Mouse (Mus musculus) lung, postnatal 4 days (tissue): ENCODE measurements around the gene Aph1a.
"Not testable (repeated sequence)": the region's sequence is repeated elsewhere in the genome, so short reads cannot be mapped to it uniquely, and the experiment has no call there.

Experiments
- DNase-seq, 2 experiments: peaks; one replicate each; pipeline ENCODE4 v3.0.0; 2021

The Aph1a gene

DNA sequence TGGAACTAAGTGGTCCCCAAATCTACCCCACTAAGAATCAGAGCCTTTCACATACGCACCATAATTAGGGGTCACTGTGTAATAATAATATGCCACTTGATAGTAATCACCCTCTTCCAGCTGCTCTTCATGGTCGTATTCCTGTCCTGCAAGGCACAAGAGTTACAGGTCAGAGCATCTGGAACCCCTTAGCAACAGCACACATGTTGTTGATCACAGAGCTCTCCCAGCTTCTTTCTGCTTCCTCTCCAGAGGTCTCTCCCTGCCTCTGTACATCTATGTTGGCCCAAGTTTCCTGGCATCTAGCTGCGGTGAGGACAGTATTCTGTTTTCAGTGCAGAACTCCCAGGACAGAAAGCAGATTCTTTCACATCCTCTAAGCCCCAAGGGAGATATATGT lies 4.1 kb upstream of the Aph1a start:
- DNase-seq = no peak

DNA sequence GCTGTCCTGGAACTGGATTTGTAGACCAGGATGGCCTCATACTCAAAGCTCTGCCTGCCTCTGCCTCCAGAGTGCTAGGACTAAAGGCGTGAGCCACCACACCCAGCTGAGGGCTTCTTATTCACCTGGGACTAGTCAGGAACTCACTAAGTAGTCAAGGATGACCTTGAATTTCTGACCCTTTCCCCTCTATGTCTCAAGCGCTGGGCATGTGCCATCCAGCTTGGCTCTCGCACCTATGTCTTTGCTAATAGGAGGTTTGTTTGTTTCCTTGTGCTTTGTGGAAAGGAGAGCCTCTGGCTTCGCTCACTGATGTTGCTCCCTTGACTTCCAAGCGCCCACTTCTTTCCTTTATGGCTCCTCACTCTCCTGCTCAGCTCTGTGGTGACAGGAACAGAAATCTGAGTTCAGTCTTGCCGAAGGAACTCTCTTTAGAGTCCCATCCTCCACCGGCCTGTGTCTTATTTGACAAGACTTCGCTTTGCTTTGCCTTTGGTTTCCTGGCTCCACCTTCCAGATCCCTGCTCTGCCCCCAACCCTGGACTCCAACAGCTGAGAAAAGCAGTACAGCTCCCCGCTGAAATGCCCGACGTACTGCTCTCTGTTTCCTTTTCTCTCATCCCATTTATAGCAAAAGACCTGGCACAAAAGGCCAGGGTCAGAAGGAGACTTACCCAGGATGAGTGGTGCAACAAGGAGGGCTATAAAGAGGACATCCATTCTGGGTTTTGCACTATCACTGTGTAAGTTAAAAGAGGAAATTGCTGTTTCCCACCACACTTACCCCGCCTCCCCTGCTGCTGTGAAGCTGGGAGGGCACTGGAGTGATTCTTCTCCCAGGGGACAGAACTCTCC lies 2.3 kb upstream of the Aph1a start, which contains the start of gene BC028528:
Gene BC028528, minus strand, starts transcription at position 795 of the 855 bp plus-strand sequence.
- peak; percentile 75 to 80 for DNase-seq

DNA sequence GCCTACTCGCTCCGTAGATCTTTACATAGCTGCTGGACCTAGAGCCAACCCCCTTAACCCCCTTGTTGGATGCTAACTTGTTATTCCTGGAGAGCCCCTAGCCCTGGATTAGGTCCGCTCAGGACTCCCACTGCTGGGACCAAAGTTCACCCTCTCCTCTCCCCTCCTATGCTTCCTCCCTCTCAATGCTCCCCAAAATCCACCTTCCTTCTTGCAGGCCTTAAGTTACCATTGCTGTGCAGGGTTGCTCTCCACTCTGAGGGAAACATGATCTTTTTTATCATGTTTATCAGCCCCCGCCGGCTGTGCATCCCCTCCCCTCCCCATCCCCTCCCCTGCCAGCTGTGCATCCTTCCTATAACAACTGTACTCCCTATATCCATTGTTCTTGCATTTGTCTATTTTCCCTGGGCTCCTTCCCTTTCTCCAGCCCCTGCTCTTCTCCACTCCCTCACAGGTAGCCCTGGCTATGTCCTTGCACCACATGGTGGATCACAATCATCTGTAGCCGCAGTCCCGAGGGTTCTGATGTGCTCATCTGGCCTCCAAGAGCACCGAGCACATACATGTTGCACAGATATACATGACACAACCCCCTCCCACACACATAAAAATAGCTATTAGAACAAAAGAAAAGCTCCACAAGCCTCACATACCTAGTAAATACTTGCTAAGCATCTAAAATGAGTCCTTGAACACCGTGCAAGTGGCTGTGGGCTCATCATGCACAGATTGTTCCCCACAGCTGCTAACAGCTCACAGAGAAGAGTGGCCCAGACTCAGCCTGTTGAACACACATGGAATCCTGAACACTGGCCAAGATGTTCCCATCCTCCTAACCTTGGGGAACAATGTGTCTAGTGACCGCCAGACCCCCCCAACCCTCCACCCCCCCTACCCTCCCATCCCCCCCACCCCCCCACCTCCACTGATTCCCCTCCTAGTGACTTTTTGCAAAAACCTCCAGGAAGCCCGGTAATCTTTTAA lies 1.4 kb upstream of the Aph1a start:
- DNase-seq = peak in 1 of 2 experiments; percentile 49

DNA sequence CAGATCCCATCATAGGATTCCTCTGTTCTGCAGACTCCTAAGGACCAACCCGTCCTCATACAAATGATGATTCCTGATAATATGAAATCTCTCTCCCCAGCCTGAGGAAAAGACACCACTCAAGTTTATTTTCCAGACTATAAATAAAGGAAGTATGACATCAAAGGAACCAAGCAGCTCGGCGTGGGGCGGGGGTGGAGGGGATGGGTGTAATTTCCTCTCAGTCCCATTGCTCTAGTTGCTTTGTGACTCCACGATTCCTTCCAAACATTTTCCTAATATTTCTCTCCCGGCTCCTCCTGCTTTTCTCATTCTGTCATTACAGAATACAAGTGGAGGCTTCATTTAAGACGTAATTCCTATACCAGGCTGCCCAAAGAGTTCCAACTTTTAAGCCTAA lies 643 bp upstream of the Aph1a start:
- peak; percentile 69 to 73 for DNase-seq

DNA sequence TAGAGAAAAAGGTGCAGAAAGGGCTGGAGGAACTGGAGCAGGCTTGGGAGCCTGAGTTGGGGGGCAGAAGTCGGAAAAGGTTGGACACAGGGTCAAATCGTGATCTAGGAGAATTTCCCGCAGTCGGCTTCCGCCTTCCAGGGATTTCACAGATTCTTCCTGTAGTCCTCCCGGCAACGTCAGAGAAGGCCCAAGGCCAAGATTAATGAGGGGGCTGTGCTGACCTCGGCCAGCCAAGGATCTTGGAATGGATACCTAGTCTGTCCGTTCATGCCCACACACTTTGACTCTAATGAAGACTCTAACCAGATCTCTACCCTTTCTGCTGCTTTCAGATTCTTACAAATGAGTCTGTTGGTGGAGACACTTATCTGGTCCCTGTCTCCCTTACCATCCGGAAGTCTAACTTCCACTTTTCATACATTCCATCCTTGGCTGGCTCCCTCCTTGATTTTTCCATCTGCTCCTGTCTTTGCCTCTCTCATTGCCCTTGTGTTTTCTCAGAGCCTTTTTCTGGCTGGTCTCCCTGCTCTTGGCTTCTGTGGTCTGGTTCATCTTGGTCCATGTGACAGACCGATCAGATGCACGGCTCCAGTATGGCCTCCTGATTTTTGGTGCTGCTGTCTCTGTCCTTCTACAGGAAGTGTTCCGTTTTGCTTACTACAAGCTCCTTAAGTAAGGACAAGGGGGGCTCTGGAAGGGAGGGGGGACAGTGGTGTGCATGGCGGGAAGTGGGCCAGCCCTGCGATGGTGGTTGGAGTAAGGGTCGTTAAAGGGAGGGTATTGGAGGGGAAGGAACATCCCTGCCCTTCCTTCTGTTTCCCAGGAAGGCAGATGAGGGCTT lies 770 bp downstream of the Aph1a start:
- DNase-seq = peak; percentile 77 to 80

DNA sequence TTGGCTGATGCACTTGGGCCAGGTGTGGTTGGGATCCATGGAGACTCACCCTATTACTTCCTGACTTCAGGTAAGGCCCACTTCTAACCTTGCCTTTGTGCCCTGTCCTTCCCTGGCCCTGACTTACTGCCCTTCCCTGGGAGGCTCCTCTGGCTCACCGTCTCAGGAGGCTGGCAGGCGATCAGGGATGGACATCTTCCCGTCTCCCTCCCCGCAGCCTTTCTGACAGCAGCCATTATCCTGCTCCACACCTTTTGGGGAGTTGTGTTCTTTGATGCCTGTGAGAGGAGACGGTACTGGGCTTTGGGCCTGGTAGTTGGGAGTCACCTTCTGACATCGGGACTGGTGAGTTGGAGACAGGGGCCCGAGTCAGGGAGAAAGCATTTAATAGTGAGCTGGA lies 1.7 kb downstream of the Aph1a start:
- not testable (repeated sequence) for DNase-seq

DNA sequence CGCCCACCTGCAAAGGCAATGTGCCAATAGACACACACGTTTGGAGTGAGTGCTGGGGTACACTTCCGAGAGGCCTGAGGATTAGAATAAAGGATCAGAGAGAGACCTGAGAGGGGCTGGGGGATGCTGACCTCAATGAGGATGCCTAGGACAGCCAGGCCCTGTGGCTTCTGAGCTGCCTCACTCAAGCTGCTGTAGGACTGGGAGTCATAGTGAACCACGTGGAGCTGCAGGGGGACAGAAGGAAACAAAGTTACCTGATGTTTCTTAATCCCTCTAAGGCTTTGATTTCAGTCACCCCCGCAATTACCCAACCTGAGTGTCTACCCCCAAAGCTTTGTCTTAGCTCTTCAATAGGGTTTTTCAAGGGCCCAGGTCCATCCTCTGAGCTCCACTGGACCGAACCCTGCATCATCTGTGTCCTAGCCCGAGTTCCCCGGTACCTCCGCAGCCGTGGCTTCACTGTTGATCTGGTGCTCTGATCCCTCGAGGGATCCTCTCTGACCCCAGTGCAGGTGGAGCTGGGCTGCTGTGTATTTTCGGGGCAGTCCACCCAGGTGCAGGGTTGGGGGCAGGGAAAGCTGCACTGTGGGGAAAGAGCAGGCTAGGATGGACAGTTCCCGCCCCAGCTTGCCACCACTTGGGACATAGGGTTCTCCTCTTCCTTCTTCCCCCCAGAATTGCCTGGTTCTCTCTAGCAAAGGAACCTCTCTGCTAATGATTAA lies 6.2 kb downstream of the Aph1a start:
- DNase-seq = no peak

DNA sequence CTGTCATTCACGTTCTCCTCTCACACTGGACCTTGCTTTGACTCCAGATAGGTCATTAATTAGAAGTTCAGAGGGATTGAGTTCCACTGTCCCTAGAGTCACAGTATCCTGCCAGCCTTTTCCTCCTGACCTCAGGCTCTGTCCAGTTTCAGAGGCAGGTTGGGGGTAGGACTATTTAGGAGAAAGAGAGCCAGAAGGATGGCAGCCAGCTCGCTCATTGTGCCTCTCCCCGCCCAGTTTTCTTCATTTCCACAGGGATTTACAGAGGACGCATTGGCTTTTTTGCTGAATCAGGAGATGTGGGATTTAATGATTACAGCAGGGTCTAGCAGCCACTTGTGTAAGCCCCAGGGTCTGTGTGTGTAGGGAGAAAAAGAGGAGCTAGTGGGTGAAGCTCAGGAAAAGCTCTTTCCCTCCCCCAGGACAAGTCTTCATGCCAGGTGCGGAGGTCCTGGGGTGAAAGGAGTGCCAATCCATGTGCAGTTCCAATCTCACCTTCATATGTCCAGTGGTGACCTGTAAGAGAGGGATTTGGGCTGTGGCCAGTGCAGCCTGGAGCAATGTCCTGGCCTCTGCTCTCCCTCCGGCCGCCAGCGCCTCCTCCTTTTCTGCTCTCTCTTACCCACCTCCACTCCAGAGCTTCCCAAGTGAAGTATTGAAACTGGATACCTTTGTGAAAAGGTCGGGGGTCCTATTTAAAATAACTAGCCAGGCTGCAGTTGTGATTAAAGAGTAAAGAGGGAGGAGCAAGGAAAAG lies 8.0 kb downstream of the Aph1a start:
- DNase-seq = no peak

DNA sequence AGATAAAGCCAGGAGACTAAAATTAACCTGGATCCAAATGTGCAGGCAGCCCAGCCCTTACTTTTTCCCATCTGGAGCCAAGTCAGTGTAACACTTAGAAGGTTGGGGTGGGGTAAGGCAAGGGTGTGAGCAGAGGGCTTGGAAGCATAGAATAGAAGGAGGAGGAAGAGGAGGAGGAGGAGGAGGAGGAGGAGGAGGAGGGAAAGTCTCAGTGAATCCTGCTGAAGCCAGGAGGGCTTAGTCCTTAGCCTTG lies 8.5 kb downstream of the Aph1a start:
- DNase-seq = no peak

DNA sequence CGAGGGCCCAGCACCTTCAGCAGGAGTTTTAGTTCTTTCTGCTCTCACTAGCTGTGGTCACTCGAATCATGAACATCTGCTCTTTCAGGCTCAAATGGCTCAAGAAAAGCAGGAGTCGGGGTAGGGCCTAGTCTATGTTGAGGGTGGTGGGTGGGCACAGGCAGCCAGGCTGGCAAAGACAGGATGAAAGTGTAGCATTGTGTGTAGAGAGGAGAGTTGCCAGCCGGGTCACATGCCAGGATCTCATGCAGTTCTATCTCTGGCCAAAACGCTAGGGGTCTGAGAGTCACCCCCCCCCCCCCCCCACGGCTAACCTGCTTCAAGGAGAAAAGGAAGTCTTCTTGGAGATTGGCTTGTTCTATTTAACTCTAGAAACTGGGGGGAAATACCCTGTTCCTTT lies 8.9 kb downstream of the Aph1a start:
- no peak for DNase-seq

DNA sequence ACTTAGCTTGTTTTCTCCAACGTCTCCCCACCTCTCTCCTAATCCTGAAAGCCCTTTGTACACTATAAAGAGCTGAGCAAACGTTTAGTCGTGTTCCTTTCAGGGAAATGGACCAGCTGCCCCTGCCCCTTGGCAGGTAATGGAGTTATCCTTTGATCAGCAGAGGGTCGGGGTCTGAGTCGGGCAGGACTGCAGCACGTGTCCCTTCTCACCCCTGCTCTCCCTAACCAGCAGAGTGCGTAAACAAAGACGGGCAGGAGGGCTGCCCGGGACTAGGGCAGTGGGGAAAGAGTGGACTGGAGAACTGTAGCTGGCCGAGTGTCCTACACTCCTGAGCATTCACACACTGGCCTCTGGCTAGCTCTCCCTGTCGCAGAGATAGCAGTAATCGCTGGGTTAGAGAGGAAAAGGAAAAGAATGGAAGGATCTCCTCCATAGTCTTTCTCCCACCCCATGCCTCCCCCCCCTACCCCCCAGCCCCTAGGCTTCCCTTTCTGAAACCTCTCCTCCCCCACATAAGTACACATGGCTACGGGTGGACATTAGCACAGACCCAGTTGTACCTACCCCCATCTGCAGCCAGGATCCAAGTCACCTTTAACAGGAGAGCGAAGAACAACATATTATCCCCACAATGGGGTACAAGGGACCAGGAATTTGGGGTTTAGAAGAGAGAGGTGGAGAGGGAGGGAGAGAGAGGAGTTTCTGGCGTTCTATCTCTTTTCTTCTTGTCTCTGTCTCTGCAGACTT lies 10.2 kb downstream of the Aph1a start:
- no peak for DNase-seq

DNA sequence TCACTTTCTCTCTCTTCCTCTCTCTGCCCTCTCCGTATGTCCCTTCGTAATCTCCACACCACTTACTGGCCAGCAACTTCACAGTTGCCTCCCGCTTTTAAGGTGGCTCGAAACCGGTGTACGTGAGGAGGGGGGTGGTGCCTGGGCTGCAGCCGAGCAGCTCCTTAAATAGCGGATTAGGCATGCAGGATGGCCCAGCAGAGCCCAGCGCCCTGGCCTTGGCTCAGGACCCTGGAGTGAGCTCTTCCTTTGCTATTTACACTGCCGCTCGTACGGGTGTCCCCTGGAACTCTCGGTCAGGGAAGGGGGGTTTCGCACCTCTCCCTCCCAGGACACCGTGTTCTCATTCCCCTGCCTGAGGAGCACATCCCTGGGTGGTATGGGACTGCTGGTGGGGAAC lies 10.8 kb downstream of the Aph1a start, which contains the start of gene Car14:
Gene Car14, minus strand, starts transcription at position 124 of the 400 bp plus-strand sequence.
- no peak for DNase-seq

DNA sequence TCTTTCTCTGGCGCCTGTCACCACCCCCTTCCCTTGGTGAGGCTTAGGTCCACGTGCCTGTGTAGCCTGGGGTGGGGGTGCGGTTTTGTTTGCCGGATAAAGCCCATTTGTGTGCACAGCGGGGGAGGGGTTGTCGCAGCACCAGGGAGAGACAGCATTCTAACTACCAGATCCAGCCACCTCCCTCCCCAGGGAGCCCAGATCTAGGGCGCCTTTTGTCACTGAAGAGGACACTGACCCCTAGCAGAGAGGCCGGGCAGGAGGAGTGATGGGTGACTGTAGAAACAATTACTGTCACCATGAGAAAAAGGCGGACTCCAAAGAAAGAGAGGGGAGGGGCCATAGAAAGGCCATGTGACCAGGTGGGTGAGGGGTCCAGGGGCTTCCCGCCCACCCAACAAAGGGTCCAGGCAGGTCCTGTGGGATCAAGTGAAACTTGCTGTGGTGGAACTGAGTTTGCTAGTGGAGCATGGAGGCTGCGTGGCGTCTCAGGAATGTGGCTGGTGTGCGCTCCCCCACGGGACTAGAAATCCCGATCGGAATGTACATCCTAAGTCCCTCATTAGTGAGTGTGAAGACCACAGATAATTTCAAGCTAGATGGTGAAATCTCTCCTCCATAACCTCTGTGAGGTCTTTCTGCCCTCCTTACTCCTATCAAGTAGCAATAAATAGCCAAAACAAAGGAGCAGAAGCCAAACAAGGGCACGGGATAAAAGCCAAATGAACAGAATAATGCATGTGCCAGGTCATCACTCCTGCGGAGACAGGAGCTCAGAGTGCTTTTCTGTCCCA lies 11.6 kb downstream of the Aph1a start:
- DNase-seq = peak; percentile 60 to 70

DNA sequence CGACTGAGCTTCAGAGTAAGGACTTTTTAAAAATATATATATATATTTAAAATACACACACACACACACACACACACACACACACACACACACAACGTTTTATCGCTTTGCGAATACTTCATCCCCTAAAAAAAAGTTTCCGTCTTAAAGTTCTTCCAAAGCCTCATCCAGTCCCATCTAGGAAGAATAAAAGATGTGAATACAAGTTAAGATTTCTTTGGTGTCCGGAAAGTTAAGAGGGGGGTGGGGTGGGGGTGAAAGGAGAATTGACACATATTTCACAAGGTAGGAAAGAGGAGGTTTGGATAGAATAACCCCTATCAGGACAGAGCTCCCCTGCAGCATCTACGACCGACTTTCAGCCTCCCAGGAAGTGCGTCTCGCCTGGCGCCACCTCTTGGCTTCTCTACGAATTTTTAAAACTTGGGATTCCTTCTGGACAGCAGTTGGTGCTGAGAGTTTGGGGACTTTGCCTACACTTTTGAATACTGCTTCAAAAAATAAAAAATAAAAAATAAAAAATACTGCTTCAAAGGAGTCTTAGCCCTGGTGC lies 12.2 kb downstream of the Aph1a start:
- peak; percentile 54 to 78 for DNase-seq

DNA sequence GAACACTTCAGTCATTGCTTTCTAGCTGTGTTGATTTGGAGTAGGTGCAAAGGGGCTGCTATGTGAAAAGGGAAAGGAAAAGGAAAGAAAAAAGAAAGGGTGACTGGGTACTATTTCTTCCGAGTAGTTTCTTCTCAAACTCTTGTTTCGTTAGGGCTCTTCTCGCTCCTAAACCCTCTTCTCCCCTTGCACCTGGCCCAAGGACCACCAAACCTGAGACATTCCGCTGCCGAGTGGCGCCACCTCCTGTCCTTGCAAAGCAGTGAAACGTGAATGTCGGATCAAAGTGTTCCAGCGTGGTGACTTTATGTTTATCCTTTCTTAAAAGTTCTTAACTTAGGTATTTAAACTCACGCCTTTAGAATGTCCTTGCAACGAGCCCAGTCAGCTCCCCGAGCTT lies 13.1 kb downstream of the Aph1a start:
- DNase-seq = peak; percentile 53 to 73

DNA sequence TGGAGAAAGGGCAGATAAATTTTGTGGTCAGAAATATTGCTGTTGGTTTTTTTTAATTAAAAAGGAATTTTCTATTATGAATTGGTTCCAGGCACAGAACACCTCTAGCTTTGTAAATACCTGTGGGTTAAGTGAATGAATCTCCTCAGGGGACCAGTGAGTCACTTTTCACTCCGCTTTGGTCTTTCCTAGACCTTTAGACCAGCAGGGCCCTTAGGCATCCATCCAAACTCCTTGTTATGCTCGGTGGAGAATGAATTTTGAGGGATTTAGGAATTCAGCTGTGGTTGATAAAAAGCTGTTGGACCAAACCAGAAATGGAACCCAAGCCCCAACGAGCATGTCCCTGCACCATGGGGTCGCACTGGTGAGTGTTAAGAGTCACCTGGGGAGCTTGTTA lies 13.8 kb downstream of the Aph1a start:
- DNase-seq = no peak

DNA sequence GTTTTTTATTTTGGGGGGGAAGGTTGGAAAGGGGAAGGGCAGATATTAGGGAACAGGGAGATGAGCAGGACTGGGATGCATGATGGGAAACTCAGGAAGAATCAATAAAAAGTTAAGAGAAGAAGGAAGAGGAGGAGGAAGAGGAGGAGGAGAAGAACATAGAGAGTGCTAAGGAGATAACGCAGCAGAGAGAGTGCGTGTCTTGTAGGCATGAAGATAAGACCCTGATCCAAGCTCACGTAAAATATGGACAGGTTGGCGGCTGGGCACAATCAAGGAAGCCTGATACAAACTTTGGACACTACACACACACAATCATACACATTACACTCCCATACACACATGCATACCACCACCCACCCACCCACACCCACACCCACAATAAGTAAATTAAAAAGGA lies 20.9 kb downstream of the Aph1a start:
- DNase-seq = no peak

DNA sequence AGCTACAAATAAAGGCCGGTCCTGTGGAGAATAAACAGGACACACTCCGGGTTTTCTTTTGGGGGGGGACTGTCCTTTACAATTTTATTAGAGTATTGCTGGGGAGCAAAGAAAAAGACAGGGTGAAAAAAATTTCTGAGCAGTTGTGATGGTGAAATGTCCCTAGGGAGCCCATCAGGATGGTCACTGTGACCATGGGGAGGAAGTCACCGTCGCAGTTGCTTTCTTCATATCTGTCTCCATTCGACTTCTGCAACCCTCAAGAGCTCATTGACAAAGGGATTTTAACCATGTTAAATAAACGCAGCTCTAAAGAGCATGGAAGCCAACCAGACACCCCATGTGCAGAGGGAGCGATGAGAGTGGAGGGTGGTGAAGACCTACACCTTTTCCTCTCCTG lies 23.0 kb downstream of the Aph1a start:
- DNase-seq = no peak

DNA sequence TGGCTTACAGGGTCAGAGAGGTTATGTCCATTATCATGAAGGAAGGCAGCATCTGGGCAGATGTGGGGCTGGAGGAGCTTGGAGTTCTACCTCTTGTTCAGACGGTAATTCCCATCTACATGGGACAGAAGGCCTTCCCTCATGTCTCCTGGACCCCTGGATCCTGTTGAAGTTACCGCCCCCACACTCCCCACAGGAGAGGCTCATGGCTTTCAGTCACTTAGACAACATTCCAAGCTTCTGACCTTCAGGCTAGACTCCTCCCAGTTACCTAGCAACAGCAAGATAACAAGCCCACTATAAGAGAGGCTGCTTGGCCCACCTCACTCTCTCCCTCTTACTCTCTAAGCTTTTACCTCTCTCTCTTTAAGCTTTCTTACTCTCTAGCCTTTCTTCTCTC lies 26.8 kb downstream of the Aph1a start:
- not testable (repeated sequence) for DNase-seq
